Mouse (Mus musculus) heart, postnatal 36 days (tissue): ENCODE measurements around the gene S100pbp. TPM values are rescaled to one million over a fixed set of nuclear protein-coding genes. Genes with fewer than 3 reads are reported as not detected.

Source experiments
- DNase-seq, 2 experiments: peaks; one replicate each; pipeline ENCODE4 v3.0.0; 2021 to 2022
- intact Hi-C: fragments of 180-260 bp; cut with DNase I; formaldehyde crosslinking; loops from one replicate; pipeline ENCODE4 v1.15.1; 2025
- total RNA-seq, 2 experiments: library from RNA; stranded (reverse); gene quantifications; 2 replicates each; pipeline ENCODE4 v1.2.3; 2021

S100pbp gene
- total RNA-seq, 2 experiments from 2014 or later, result 11.3 to 15.7 TPM

- DNase-seq, result peak; percentile 74 to 86
- intact Hi-C loops, result loop anchor here (2.0 to 10.0 kb wide), 3 partner anchors 46 to 320 kb away; no protein-coding TSS in a partner anchor
These were observed 54.5 kb downstream of the S100pbp start for GRCm38 (mm10) chr4:129134799-129135585.

GRCm38 (mm10) chr4:129130755-129131303 lies 58.7 kb downstream of the S100pbp start:
- no peak for DNase-seq
- intact Hi-C loops, result loop anchor here (10.0 kb wide), 1 partner anchor 324 kb away; no protein-coding TSS in a partner anchor

GRCm38 (mm10) chr4:129130149-129130548 lies 59.4 kb downstream of the S100pbp start:
- intact Hi-C loops, result loop anchor here (10.0 kb wide), 1 partner anchor 325 kb away; no protein-coding TSS in a partner anchor
- DNase-seq, result peak in 1 of 2 experiments; percentile 45

GRCm38 (mm10) chr4:129129387-129129786 lies 60.1 kb downstream of the S100pbp start:
- DNase-seq, result no peak
- intact Hi-C loops, result no loop called here

GRCm38 (mm10) chr4:129128582-129129338 lies 60.8 kb downstream of the S100pbp start:
- intact Hi-C loops, result no loop called here
- DNase-seq, result no peak

GRCm38 (mm10) chr4:129125736-129126451 lies 63.6 kb downstream of the S100pbp start:
- intact Hi-C loops, result no loop called here
- peak in 1 of 2 experiments; percentile 46 for DNase-seq

GRCm38 (mm10) chr4:129124652-129125146 lies 64.8 kb downstream of the S100pbp start:
- DNase-seq, result no peak
- intact Hi-C loops, result no loop called here

GRCm38 (mm10) chr4:129122719-129123118 lies 66.8 kb downstream of the S100pbp start:
- intact Hi-C loops, result no loop called here
- DNase-seq, result no peak

- intact Hi-C loops, result no loop called here
- no peak for DNase-seq
These were observed 67.4 kb downstream of the S100pbp start for GRCm38 (mm10) chr4:129122107-129122506.

GRCm38 (mm10) chr4:129121569-129122086 lies 67.9 kb downstream of the S100pbp start, which contains the start of gene Hpca:
Hpca (minus strand) TSS chr4:129122036.
- intact Hi-C loops, result no loop called here
- no peak for DNase-seq

GRCm38 (mm10) chr4:129120520-129121445 lies 68.7 kb downstream of the S100pbp start:
- intact Hi-C loops, result no loop called here
- peak; percentile 67 to 77 for DNase-seq

- DNase-seq, result no peak
- intact Hi-C loops, result no loop called here
These were observed 69.8 kb downstream of the S100pbp start for GRCm38 (mm10) chr4:129119708-129120107.

GRCm38 (mm10) chr4:129117720-129118510 lies 71.6 kb downstream of the S100pbp start:
- intact Hi-C loops, result no loop called here
- DNase-seq, result no peak

- intact Hi-C loops, result no loop called here
- DNase-seq, result no peak
These were observed 72.8 kb downstream of the S100pbp start for GRCm38 (mm10) chr4:129116703-129117102.

- DNase-seq, result peak in 1 of 2 experiments; percentile 36
- intact Hi-C loops, result no loop called here
These were observed 76.2 kb downstream of the S100pbp start for GRCm38 (mm10) chr4:129113083-129113988.

- no peak for DNase-seq
- intact Hi-C loops, result no loop called here
These were observed 77.3 kb downstream of the S100pbp start for GRCm38 (mm10) chr4:129112231-129112630.

- DNase-seq, result no peak
- intact Hi-C loops, result no loop called here
These were observed 78.2 kb downstream of the S100pbp start for GRCm38 (mm10) chr4:129111350-129111749.
